Mouse (Mus musculus) heart, embryonic 11.5 days (tissue): Measurements from ENCODE around the gene Mink1. TPM values are rescaled to one million over a fixed set of nuclear protein-coding genes. Genes with fewer than 3 reads are reported as not detected.

Experiments
- ATAC-seq: fragments of 200-750 bp; cut with Nextera tagmentation; replicated peaks from 2 replicates; pipeline ENCODE4 v1.8.0; 2017; ENCODE audit warnings: moderate library complexity; ENCODE audit not compliant: insufficient number of reproducible peaks, low FRiP score, low TSS enrichment
- H3K27ac ChIP-seq: fragments of 300-500 bp; sonication (generic); 2 replicates; pipeline ENCODE4 v1.5.1; 2014; ENCODE audit warnings: mild to moderate bottlenecking, low read depth, low read length
- H3K27me3 ChIP-seq: fragments of 300-500 bp; sonication (generic); 2 replicates; pipeline ENCODE4 v1.6.1; 2014; ENCODE audit warnings: mild to moderate bottlenecking, low read length, mixed read lengths; ENCODE audit not compliant: control insufficient read depth, insufficient read depth
- H3K36me3 ChIP-seq: fragments of 300-500 bp; sonication (generic); 2 replicates; pipeline ENCODE4 v1.6.1; 2014; ENCODE audit warnings: mild to moderate bottlenecking, low read length, moderate library complexity, mixed read lengths; ENCODE audit not compliant: control insufficient read depth, insufficient read depth
- H3K4me1 ChIP-seq: fragments of 300-500 bp; sonication (generic); 2 replicates; pipeline ENCODE4 v1.6.1; 2014; ENCODE audit warnings: low read length; ENCODE audit not compliant: control insufficient read depth, insufficient read depth
- H3K4me2 ChIP-seq: fragments of 300-500 bp; sonication (generic); 2 replicates; pipeline ENCODE4 v1.6.1; 2014; ENCODE audit warnings: mild to moderate bottlenecking, moderate library complexity
- H3K4me3 ChIP-seq: fragments of 300-500 bp; sonication (generic); 2 replicates; pipeline ENCODE4 v1.5.1; 2014; ENCODE audit warnings: low read depth, low read length
- H3K9ac ChIP-seq: fragments of 300-500 bp; sonication (generic); 2 replicates; pipeline ENCODE4 v1.6.1; 2014; ENCODE audit warnings: mild to moderate bottlenecking, low read depth, low read length, moderate library complexity
- H3K9me3 ChIP-seq: fragments of 300-500 bp; sonication (generic); replicated peaks from 2 replicates; pipeline ENCODE4 v1.6.1; 2016; ENCODE audit warnings: low read length; ENCODE audit not compliant: control insufficient read depth
- WGBS: fragments of 180-500 bp; shearing (Covaris S2); extraction: QIAGEN DNeasy Blood & Tissue Kit; methylation state at CpG from one replicate; pipeline ENCODE4 v1.1.7; 2014; ENCODE audit not compliant: insufficient replicate concordance; 5-methylcytosine and 5-hydroxymethylcytosine counted together
- polyA plus RNA-seq: library from polyadenylated mRNA; unstranded; fragments of >200 nt; fragmentation: Nextera tagmentation; extraction: Ambion mirVana; gene quantifications from 2 replicates; pipeline ENCODE4 v1.2.1, GENCODE M21; 2014

The Mink1 gene
- polyA plus RNA-seq, 1 experiment from 2014 or later = 15.1 TPM

- Histone ChIP-seq H3K9ac (no peak overlapping the region), H3K9me3 (no peaks in the 10 kb centered on the region), H3K27me3 (no peaks in the 10 kb centered on the region), H3K4me1 (no peaks in the 10 kb centered on the region), H3K4me2 (no peak overlapping the region), H3K27ac (no peak overlapping the region), H3K4me3 (no peak overlapping the region), H3K36me3 (no peaks in the 10 kb centered on the region)
- no peak for ATAC-seq
- WGBS = 65% methylated on average over 7 of the region's 7 CpGs
Measured at GRCm38 (mm10) chr11:70630129-70630528, 67.4 kb downstream of the Mink1 start.

DNA sequence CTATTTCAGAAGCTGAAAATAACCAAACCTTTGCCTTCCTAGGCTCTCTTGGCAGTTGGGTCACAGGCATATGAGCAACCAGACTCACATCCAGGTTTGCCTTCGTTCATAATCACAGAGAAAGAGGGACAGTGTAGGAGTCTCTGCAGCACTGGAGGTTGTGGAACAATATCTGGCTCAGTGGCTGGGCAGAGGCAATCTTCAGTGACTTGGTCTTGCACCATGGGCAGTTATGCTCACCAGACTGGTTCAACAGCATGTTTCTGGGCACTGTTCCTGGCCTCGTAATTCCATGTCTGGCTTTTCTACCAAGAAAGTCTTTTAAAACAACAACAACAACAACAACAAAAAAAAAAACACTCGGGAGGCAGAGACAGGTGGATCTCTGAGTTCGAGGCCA is 72.9 kb downstream of the Mink1 start:
- Histone ChIP-seq H3K36me3 (no peaks in the 10 kb centered on the region), H3K27me3 (no peaks in the 10 kb centered on the region), H3K4me3 (no peak overlapping the region), H3K9me3 (no peaks in the 10 kb centered on the region), H3K27ac (no peak overlapping the region), H3K4me2 (no peak overlapping the region), H3K4me1 (peaks cover 17% of the 10 kb centered on the region), H3K9ac (no peak overlapping the region)
- ATAC-seq = no peak
- 75% methylated on average over 4 of the region's 4 CpGs for WGBS

GRCm38 (mm10) chr11:70637764-70638163 is 75.1 kb downstream of the Mink1 start:
- no peaks in the 10 kb centered on the region for H3K36me3 ChIP-seq
- 88% methylated on average over 1 of the region's 1 CpGs for WGBS
- no peak for ATAC-seq
- no peak overlapping the region for H3K4me3 ChIP-seq
- peaks cover 17% of the 10 kb centered on the region for H3K4me1 ChIP-seq
- no peaks in the 10 kb centered on the region for H3K27me3 ChIP-seq
- no peaks in the 10 kb centered on the region for H3K9me3 ChIP-seq
- peak overlapping the region; percentile 82; the same call in 1 of the 2 replicates for H3K27ac ChIP-seq
- H3K9ac ChIP-seq = no peak overlapping the region
- H3K4me2 ChIP-seq = no peak overlapping the region

DNA sequence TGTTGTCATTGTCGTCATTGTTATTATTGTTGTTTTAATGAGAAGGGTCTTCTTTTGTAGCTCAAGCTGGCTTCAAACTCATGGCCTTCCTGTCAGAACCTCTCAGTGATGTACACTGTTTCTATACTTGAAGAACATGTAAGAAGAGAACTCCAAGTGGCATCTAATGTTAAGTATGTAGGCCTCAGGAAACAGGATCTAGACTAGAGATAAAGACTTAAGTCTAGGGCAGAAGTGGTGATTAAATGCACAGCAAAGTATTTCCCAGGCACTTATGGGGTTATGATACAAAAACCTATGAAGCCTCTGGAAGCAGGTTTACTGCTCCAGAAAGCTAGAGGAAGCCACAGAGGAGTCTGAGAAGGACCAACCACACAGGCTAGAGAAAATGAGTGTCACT is 75.6 kb downstream of the Mink1 start:
- Histone ChIP-seq H3K4me3 (no peak overlapping the region), H3K9ac (no peak overlapping the region), H3K9me3 (no peaks in the 10 kb centered on the region), H3K27ac (peak overlapping the region; percentile 82), H3K4me1 (peaks cover 17% of the 10 kb centered on the region), H3K27me3 (no peaks in the 10 kb centered on the region), H3K4me2 (peak overlapping the region; percentile 23), H3K36me3 (no peaks in the 10 kb centered on the region)
- no peak for ATAC-seq
- WGBS = 69% methylated on average over 1 of the region's 1 CpGs

DNA sequence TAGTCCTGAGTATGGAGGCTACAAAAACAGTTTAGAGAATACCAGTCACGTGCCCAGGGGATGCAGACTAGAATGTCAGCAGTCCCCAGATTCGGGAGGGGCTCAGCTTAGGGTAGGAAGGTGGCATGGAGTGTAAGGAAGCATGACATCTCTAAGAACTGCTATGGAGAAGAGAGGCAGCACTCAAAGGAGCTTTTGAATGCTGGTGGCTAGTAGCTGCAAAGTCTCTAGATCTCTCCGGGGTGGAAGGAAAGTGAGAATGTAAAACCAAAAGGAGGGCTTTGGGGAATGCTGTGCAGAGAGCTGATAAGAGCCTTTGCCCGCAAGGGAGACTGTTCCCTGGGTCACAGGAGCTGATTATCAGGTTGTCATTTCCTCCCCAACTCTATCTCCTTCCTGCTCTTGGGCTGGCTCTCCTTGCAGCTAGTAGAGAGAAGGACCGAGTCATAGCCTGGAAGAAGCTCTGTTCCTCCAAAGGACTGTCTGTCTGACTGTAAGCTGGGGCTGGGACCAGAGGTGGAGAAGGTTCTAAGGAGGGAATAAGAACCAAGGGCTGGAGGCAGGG is 76.1 kb downstream of the Mink1 start, which contains the start of gene Gp1ba:
Gene Gp1ba (plus strand): TSS at position 409 of the 565 bp plus-strand sequence.
- 10% methylated on average over 5 of the region's 5 CpGs for WGBS
- Histone ChIP-seq H3K4me1 (peaks cover 17% of the 10 kb centered on the region), H3K27me3 (no peaks in the 10 kb centered on the region), H3K4me2 (peak within 1 kb of the TSS; percentile 23), H3K36me3 (no peaks in the 10 kb centered on the region), H3K4me3 (no peak within 1 kb of the TSS), H3K27ac (peak within 1 kb of the TSS; percentile 82), H3K9ac (no peak within 1 kb of the TSS), H3K9me3 (no peaks in the 10 kb centered on the region)
- peak; percentile 53; the same call in 1 of the 2 replicates for ATAC-seq

GRCm38 (mm10) chr11:70639976-70640375 is 77.3 kb downstream of the Mink1 start:
- no peak overlapping the region for H3K27ac ChIP-seq

DNA sequence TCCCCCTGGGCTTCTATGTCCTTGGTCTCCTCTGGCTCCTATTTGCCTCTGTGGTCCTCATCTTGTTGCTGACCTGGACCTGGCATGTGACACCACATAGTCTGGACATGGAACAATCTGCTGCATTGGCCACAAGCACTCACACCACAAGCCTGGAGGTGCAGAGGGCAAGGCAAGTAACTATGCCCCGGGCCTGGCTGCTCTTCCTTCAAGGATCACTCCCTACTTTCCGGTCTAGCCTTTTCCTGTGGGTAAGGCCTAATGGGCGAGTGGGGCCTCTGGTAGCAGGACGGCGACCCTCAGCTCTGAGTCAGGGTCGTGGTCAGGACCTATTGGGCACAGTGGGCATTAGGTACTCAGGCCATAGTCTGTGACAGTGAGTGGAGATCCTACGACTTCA is 78.6 kb downstream of the Mink1 start:
- 76% methylated on average over 7 of the region's 7 CpGs for WGBS
- H3K4me2 ChIP-seq = no peak overlapping the region
- no peak overlapping the region for H3K4me3 ChIP-seq

More at GRCm38 (mm10) chr11:70639976-70640375, 77.3 kb downstream of the Mink1 start:
- H3K9ac ChIP-seq = no peak overlapping the region
- H3K4me2 ChIP-seq = no peak overlapping the region
- no peaks in the 10 kb centered on the region for H3K9me3 ChIP-seq
- no peak for ATAC-seq
- H3K27me3 ChIP-seq = no peaks in the 10 kb centered on the region
- WGBS = 76% methylated on average over 8 of the region's 8 CpGs
- peaks cover 17% of the 10 kb centered on the region for H3K4me1 ChIP-seq
- H3K36me3 ChIP-seq = peaks cover 9% of the 10 kb centered on the region
- H3K4me3 ChIP-seq = no peak overlapping the region

DNA sequence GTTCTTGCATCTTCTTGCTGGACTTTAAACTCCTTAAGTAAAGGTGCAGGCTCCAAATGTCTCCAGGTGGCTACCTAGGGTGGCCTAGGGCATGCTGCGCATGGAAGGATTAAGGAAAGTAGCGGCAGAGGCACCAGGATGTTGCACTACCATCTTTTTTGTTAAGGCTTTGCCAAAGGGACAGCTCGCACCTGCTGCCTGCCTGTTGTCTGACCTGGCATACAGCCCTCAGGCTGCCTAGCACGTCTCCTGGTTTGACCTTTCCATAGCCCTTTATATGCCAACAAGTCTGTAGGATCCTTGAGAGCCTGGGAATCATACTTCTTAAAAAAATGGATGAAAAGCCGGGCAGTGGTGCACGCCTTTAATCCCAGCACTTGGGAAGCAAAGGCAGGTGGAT is 80.4 kb downstream of the Mink1 start:
- Histone ChIP-seq H3K27ac (no peak overlapping the region), H3K27me3 (no peaks in the 10 kb centered on the region), H3K4me1 (peaks cover 27% of the 10 kb centered on the region), H3K9ac (no peak overlapping the region), H3K36me3 (peaks cover 16% of the 10 kb centered on the region), H3K4me3 (no peak overlapping the region), H3K9me3 (no peaks in the 10 kb centered on the region), H3K4me2 (no peak overlapping the region)
- no peak for ATAC-seq
- 93% methylated on average over 6 of the region's 6 CpGs for WGBS

More for the DNA sequence above, 78.6 kb downstream of the Mink1 start:
- Histone ChIP-seq H3K27ac (no peak overlapping the region), H3K36me3 (peaks cover 16% of the 10 kb centered on the region), H3K27me3 (no peaks in the 10 kb centered on the region), H3K9ac (no peak overlapping the region), H3K4me1 (peaks cover 27% of the 10 kb centered on the region), H3K9me3 (no peaks in the 10 kb centered on the region)
- no peak for ATAC-seq

DNA sequence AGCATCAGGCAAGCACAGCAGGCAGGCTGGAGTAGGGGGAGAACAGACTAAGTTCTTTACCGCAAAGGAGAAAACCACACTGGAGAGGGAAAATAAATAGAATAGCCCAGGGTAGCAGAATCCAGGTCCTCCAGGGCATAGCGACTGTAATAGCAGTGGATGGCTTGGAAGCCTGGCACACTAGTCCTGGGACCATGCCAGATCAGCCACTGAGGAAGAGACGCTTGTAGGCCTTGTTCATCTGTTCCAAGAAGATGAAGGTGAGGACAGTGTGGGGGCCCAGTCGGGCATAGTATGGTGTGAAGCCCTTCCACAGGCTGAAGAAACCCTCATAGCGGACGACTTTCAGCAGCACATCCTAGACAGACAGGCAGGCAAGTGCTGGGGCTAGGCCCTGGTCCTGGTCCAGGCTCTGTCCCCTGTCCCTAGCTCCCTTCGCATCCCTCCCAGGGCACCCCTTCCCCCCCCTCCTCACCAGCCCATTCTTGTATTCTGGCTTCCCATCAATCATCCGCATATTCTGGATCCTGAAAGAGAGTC is 82.0 kb downstream of the Mink1 start:
- Histone ChIP-seq H3K27ac (no peak overlapping the region), H3K27me3 (no peaks in the 10 kb centered on the region), H3K4me1 (peaks cover 22% of the 10 kb centered on the region), H3K4me3 (no peak overlapping the region), H3K36me3 (peaks cover 24% of the 10 kb centered on the region), H3K9me3 (no peaks in the 10 kb centered on the region), H3K9ac (no peak overlapping the region), H3K4me2 (peak overlapping the region; percentile 76; the same call in 1 of the 2 replicates)
- WGBS = 92% methylated on average over 8 of the region's 8 CpGs
- no peak for ATAC-seq
